Mouse (Mus musculus) intestine, postnatal 0 days (tissue): Measurements from ENCODE around the gene Grk5. TPM values are rescaled to one million over a fixed set of nuclear protein-coding genes. Genes with fewer than 3 reads are reported as not detected.
"Not testable (repeated sequence)": the region's sequence is repeated elsewhere in the genome, so short reads cannot be mapped to it uniquely, and the experiment has no call there.

Source experiments
- ATAC-seq: fragments of 200-750 bp; cut with Nextera tagmentation; 2 replicates; pipeline ENCODE4 v1.8.0; 2017; ENCODE audit warnings: mild to moderate bottlenecking, moderate TSS enrichment, moderate library complexity
- H3K27ac ChIP-seq: fragments of 300-500 bp; sonication (generic); 2 replicates; pipeline ENCODE4 v1.5.1; 2014; ENCODE audit warnings: mild to moderate bottlenecking, low read depth, low read length, moderate library complexity
- H3K27me3 ChIP-seq: fragments of 300-500 bp; sonication (generic); replicated peaks from 2 replicates; pipeline ENCODE4 v1.6.1; 2014; ENCODE audit warnings: low read length, mixed read lengths; ENCODE audit not compliant: control insufficient read depth, insufficient read depth
- H3K36me3 ChIP-seq: fragments of 300-500 bp; sonication (generic); 2 replicates; pipeline ENCODE4 v1.6.1; 2014; ENCODE audit warnings: mild to moderate bottlenecking, moderate library complexity; ENCODE audit not compliant: control insufficient read depth, insufficient read depth
- H3K4me1 ChIP-seq: fragments of 300-500 bp; sonication (generic); replicated peaks from 2 replicates; pipeline ENCODE4 v1.6.1; 2014; ENCODE audit warnings: antibody characterized with exemption, low read length, mixed read lengths; ENCODE audit not compliant: control insufficient read depth, insufficient read depth
- H3K4me2 ChIP-seq: fragments of 300-500 bp; sonication (generic); replicated peaks from 2 replicates; pipeline ENCODE4 v1.6.1; 2014; ENCODE audit warnings: low read depth, mild to moderate bottlenecking, moderate library complexity
- H3K4me3 ChIP-seq: fragments of 300-500 bp; sonication (generic); 2 replicates; pipeline ENCODE4 v1.5.1; 2014; ENCODE audit warnings: low read depth, low read length
- H3K9ac ChIP-seq: fragments of 300-500 bp; sonication (generic); 2 replicates; pipeline ENCODE4 v1.6.1; 2014; ENCODE audit warnings: mild to moderate bottlenecking, low read depth, low read length
- H3K9me3 ChIP-seq: fragments of 300-500 bp; sonication (generic); 2 replicates; pipeline ENCODE4 v1.6.1; 2016; ENCODE audit warnings: mixed run types; ENCODE audit not compliant: control insufficient read depth
- CTCF ChIP-seq: sonication (generic); IDR thresholded peaks from 2 replicates; pipeline ENCODE4 v1.5.1; 2016; ENCODE audit warnings: low read depth, mild to moderate bottlenecking, control low read depth, antibody characterized with exemption, moderate library complexity
- WGBS: fragments of 180-500 bp; shearing (Covaris S2); extraction: QIAGEN DNeasy Blood & Tissue Kit; methylation state at CpG from one replicate; pipeline ENCODE4 v1.1.7; 2014; 5-methylcytosine and 5-hydroxymethylcytosine counted together
- polyA plus RNA-seq: library from polyadenylated mRNA; unstranded; fragments of >200 nt; fragmentation: Nextera tagmentation; extraction: Ambion mirVana; gene quantifications from 2 replicates; pipeline ENCODE4 v1.2.1, GENCODE M21; 2015

Grk5 gene
- polyA plus RNA-seq, 1 experiment from 2014 or later, result 1.2 TPM

DNA sequence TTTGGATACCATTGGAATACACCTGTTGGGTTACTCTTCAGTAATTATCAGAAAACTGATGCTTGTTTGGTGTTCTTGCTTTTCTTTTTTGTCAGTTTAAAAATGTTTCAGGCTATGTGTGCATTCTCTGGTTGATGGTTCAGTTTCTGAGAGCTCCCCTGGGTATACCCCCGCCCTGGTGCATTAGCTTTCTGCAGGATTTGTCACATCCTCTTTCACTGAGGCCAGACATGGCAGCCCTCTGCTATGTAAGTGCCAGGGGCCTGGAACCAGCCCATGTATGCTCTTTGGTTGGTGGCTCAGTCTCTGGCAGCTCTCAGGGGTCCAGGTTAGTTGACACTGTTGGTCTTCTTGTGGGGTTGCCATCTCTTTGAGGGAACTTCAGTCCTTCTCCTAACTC is 14.4 kb downstream of the Grk5 start:
- TF ChIP-seq CTCF, result no peak
- Histone ChIP-seq H3K27me3 (no peaks in the 10 kb centered on the region), H3K9me3 (no peaks in the 10 kb centered on the region), H3K4me3 (no peak overlapping the region), H3K4me2 (no peak overlapping the region), H3K9ac (no peak overlapping the region), H3K36me3 (no peaks in the 10 kb centered on the region), H3K4me1 (no peaks in the 10 kb centered on the region), H3K27ac (no peak overlapping the region)
- WGBS, result 100% methylated on average over 1 of the region's 1 CpGs
- ATAC-seq, result no peak

GRCm38 (mm10) chr19:60905477-60905876 is 15.9 kb downstream of the Grk5 start:
- Histone ChIP-seq H3K27ac (no peak overlapping the region), H3K4me3 (no peak overlapping the region), H3K27me3 (no peaks in the 10 kb centered on the region), H3K9ac (no peak overlapping the region), H3K9me3 (no peaks in the 10 kb centered on the region), H3K4me2 (no peak overlapping the region), H3K4me1 (no peaks in the 10 kb centered on the region), H3K36me3 (no peaks in the 10 kb centered on the region)
- TF ChIP-seq CTCF, result no peak
- 93% methylated on average over 5 of the region's 5 CpGs for WGBS
- no peak for ATAC-seq

- Histone ChIP-seq H3K9me3 (no peaks in the 10 kb centered on the region), H3K4me1 (no peaks in the 10 kb centered on the region), H3K9ac (no peak overlapping the region), H3K36me3 (no peaks in the 10 kb centered on the region), H3K4me3 (no peak overlapping the region), H3K27ac (no peak overlapping the region), H3K27me3 (no peaks in the 10 kb centered on the region), H3K4me2 (no peak overlapping the region)
- ATAC-seq, result no peak
- TF ChIP-seq CTCF, result no peak
Measured at GRCm38 (mm10) chr19:60910304-60910703, 20.8 kb downstream of the Grk5 start.

- Histone ChIP-seq H3K27me3 (no peaks in the 10 kb centered on the region), H3K4me1 (no peaks in the 10 kb centered on the region), H3K4me3 (no peak overlapping the region), H3K36me3 (no peaks in the 10 kb centered on the region), H3K9ac (no peak overlapping the region), H3K4me2 (no peak overlapping the region), H3K9me3 (no peaks in the 10 kb centered on the region), H3K27ac (no peak overlapping the region)
- no peak for TF ChIP-seq CTCF
- 86% methylated on average over 2 of the region's 2 CpGs for WGBS
- ATAC-seq, result no peak
Measured at GRCm38 (mm10) chr19:60911653-60912052, 22.1 kb downstream of the Grk5 start.

DNA sequence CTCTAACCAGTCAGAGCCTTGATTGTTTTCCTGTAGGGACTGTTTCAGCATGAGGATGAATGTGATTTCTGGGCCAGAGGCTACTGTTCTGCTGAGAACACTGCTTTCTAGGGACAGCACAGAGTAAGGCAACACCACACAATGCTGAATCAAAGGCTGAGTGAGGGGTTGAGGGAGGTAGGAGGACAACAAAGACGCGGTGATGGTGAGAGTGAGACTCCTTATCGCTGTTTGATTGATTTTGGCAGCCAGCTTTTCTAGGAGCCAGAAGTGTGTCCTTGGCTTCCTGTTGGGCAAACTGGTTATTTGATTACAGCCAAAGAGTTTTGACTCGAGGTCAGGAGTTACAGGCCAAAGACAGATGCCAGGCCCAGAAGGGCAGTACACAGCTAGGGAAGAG is 25.7 kb downstream of the Grk5 start:
- 35% methylated on average over 4 of the region's 4 CpGs for WGBS
- H3K4me1 ChIP-seq, result no peaks in the 10 kb centered on the region
- no peaks in the 10 kb centered on the region for H3K36me3 ChIP-seq
- no peak for ATAC-seq
- TF ChIP-seq CTCF, result no peak
- H3K4me2 ChIP-seq, result no peak overlapping the region
- no peaks in the 10 kb centered on the region for H3K9me3 ChIP-seq
- no peak overlapping the region for H3K4me3 ChIP-seq
- H3K9ac ChIP-seq, result no peak overlapping the region
- H3K27ac ChIP-seq, result no peak overlapping the region
- no peaks in the 10 kb centered on the region for H3K27me3 ChIP-seq

DNA sequence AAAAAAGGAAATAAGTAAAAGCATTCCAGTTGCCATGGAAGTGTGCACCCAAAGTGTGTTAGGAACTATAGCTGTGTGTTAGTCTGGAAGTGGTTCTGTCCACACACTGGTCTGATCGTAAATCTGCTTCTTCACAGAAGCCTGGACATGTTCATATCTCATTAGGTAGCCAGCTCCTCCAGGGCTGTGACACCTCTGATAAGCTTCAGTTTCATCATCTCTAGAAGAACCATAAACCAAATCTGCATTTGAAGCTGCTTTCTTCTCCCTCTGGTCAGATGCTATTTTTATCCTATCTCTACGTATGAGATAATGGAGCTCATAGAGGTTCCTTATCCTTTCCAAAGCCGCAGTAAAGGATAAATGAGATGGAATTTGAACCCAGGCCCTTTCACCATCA is 26.3 kb downstream of the Grk5 start:
- peak; percentile 65 for ATAC-seq
- 45% methylated on average over 3 of the region's 3 CpGs for WGBS
- Histone ChIP-seq H3K4me2 (no peak overlapping the region), H3K4me1 (no peaks in the 10 kb centered on the region), H3K9ac (no peak overlapping the region), H3K4me3 (no peak overlapping the region), H3K36me3 (no peaks in the 10 kb centered on the region), H3K9me3 (no peaks in the 10 kb centered on the region), H3K27me3 (no peaks in the 10 kb centered on the region), H3K27ac (no peak overlapping the region)
- no peak for TF ChIP-seq CTCF

DNA sequence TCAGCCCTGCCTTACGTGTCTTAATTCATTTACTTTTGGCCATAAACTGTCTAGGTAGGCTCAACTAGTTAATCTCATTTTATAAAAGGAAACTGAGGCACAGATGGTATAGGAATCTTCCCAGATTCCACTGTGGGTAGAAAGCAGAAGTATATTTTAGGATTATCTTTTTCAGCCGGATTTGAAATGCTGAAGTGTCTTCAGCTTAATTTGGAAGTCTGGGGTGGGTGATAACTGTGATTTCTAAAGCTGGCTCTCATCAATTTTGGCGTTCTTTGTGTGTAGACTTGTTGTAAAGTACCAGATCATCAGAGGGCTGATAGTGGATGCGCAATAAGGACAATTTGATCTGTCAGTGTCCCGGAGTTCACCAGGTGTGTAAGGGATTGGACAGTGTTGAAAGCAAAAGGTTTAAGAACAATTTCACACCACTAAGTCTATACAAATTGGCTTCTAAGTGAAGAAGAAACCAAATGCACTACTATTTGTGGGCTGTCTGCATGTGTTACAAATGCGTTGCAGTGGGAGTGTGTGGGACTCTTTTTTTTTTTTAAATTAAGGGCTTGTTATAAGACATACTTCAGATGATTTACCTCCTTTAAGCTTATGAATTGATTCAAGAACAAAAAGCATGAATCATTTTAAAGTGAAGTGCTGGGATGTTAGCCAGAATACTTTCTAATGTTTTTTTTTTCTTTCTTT is 27.5 kb downstream of the Grk5 start:
- no peak for TF ChIP-seq CTCF
- WGBS, result 87% methylated on average over 6 of the region's 6 CpGs
- Histone ChIP-seq H3K27me3 (no peaks in the 10 kb centered on the region), H3K27ac (no peak overlapping the region), H3K4me2 (no peak overlapping the region), H3K9me3 (no peaks in the 10 kb centered on the region), H3K4me3 (no peak overlapping the region), H3K36me3 (no peaks in the 10 kb centered on the region), H3K4me1 (no peaks in the 10 kb centered on the region), H3K9ac (no peak overlapping the region)
- ATAC-seq, result no peak

- not testable (repeated sequence) for H3K9me3 ChIP-seq, H3K4me1 ChIP-seq, H3K4me3 ChIP-seq, H3K27ac ChIP-seq, H3K9ac ChIP-seq, H3K36me3 ChIP-seq, ATAC-seq, H3K27me3 ChIP-seq, H3K4me2 ChIP-seq
Measured at GRCm38 (mm10) chr19:60924534-60924933, 35.0 kb downstream of the Grk5 start.
